Mouse (Mus musculus) CH12.LX (cell line): Measurements from ENCODE around the gene Olfr726.

Experiments
- CTCF ChIP-seq, 2 experiments: IDR thresholded peaks in 1 of 2; conservative IDR thresholded peaks in 1 of 2; 2 replicates each; pipeline ENCODE4 v1.5.1; 2011 to 2012; ENCODE audit warnings: low read depth in 2 of 2, low read length in 2 of 2, improper control_type of control experiment in 1 of 2, inconsistent platforms in 1 of 2, mild to moderate bottlenecking in 1 of 2, moderate library complexity in 1 of 2
- GABPA ChIP-seq: IDR thresholded peaks from 2 replicates; pipeline ENCODE4 v1.6.1; 2012; ENCODE audit warnings: low read depth, low read length, improper control_type of control experiment, inconsistent platforms; ENCODE audit not compliant: insufficient replicate concordance
- HCFC1 ChIP-seq: IDR thresholded peaks from 2 replicates; pipeline ENCODE4 v1.6.1; 2012; ENCODE audit warnings: low read depth, mild to moderate bottlenecking, inconsistent platforms, low read length, improper control_type of control experiment
- UBTF ChIP-seq: IDR thresholded peaks from 2 replicates; pipeline ENCODE4 v1.6.1; 2012; ENCODE audit warnings: low read depth, mild to moderate bottlenecking, inconsistent platforms, low read length, improper control_type of control experiment, moderate library complexity
- ZC3H11A ChIP-seq: IDR thresholded peaks from 2 replicates; pipeline ENCODE4 v1.6.1; 2012; ENCODE audit warnings: low read depth, mild to moderate bottlenecking, inconsistent platforms, low read length, improper control_type of control experiment

DNA sequence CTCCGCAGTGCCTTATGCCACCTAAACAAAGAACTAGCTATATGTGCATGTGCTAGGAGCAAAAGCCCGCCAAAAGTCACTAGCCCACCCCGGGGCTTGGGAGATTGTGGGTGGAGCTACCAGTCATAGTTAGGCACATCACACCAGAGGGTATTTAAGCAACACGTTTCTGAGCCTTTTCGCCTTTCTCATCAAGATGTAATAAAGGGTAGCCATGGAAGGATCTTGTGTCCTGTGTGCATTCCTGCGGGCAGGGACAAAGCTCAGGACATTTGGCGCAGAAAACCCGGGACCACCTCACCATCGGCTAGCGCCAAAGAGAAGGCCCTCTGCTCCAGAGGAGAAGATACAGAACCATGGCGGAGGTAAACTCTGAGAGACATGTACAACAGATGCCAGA lies 29.6 kb downstream of the Olfr726 start:
- no peak for TF ChIP-seq CTCF (conservative IDR thresholded peaks at IDR 0.05 in 1 of 2, IDR thresholded peaks at IDR 0.05 in 1 of 2; ENCODE audit: low read depth in 2 of 2, low read length in 2 of 2)
- TF ChIP-seq ZC3H11A, result no peak
- no peak for TF ChIP-seq UBTF
- TF ChIP-seq HCFC1, result no peak
- no peak for TF ChIP-seq GABPA
